Mouse (Mus musculus) cerebellum, adult 11 months (tissue): ENCODE data around the gene Mmp2.
A peak's percentile ranks its signal among the peaks of the same experiment; 100 is the strongest.
"Not testable (repeated sequence)": the region's sequence is repeated elsewhere in the genome, so short reads cannot be mapped to it uniquely, and the experiment has no call there.

Experiments
- DNase-seq: peaks from one replicate; pipeline ENCODE4 v3.0.0; 2022

The Mmp2 gene

DNA sequence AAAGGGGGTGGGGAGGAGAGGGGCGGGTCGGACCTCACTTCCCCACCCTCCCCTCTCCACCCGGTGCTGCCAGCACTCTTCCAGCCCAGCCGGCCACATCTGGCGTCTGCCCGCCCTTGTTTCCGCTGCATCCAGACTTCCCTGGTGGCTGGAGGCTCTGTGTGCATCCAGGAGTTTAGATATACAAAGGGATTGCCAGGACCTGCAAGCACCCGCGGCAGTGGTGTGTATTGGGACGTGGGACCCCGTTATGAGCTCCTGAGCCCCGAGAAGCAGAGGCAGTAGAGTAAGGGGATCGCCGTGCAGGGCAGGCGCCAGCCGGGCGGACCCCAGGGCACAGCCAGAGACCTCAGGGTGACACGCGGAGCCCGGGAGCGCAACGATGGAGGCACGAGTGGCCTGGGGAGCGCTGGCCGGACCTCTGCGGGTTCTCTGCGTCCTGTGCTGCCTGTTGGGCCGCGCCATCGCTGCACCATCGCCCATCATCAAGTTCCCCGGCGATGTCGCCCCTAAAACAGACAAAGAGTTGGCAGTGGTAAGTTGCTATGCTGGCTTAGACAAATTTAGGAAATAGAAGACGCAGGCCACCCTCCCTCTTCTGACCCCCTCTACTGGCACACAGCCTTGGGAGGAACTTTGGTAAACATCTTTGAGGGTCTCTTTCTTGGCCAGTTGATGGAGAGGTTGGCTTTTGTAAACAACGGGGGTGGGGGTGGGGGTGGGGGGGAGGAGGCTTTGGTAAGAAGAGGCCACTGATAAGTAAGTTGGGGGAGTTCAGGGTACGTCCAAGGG lies at the start of gene Mmp2:
Mmp2 (plus strand) TSS at position 49 of the 792 bp plus-strand sequence.
- no peak for DNase-seq

DNA sequence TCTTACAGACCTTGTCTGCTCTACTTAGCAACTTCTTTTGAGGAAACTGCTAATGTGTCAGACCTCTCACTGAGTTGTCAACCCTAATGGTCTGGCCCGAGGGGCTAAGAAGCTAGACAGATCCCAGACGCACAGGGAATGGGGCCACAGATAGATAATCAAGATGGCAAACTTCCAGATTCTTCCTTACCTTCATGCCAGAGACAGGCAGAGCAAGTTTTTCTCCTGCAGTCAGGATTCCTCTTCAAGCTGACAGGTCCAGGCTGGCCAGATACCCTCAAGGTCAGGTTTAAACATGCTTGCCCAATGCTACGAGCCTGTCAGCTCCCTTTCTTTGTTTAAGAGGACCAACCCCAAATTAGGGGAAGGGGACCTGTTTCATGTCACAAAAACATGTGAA lies 46.1 kb upstream of the Mmp2 start:
- no peak for DNase-seq

DNA sequence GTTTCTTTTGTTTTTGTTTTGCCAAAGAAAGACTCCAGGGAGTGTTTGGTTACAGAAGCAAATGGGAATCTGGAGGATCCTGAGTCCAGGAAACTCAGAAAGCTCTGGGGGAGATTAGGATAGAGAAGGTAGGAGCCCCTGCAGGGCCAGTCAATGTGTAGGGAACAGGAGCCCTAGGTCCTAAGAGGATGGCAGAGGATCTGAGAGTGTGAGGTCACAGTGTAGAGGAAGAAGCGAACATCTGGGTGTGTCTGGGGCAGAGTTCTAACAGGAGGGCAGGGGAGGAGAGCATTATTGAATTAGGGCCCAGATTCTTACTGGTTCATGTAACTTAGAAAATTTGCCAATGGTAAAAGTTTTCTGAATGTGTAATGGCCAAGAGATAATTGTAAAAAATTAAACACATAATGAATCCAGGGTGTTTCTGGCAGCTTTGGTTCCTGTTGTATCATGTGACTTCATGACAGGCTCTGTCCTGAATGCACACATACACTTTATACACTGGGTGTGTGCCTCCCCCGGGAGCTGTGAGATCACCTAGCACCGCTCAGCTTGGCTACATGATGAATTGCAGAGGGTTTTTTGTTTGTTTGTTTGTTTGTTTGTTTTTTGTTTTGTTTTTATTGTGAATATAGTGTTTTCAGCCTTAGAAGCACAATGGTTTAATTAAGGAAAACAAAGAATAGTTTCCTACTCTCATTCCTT lies 43.0 kb upstream of the Mmp2 start:
- no peak for DNase-seq

DNA sequence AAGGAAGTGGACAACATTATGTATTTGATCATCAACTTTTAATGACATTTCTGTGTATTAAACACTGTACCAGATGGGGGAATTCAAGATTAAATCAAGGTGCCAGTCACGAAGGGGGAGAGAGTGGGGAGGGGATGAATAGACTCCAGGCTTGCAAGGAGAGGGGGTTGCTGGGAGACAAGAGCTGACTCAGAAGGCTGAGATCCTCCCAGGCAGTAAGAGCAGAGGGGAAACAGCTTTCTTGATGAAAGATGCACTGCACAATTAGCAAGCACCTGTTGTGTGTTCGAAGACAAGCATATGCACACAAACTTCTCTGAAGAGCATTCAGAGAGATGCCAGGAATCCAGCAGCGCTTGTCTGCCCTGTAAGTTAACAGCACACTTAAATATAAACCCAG lies 36.3 kb upstream of the Mmp2 start:
- no peak for DNase-seq

DNA sequence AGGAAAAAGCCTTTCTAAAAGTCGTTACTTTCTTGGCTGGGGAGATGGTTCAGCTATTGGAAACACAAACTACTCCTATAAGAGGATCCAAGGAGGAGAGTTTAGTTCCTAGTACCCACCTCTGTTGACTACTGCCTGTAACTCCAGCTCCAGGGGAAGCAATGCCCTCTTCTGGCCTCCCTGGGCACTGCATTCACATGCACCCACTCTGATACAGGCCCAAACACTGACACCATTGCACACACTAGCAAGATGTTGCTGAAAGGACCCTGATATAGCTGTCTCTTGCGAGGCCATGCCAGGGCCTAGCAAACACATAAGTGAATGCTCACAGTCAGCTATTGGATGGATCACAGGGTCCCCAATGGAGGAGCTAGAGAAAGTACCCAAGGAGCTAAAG lies 35.1 kb upstream of the Mmp2 start:
- not testable (repeated sequence) for DNase-seq

DNA sequence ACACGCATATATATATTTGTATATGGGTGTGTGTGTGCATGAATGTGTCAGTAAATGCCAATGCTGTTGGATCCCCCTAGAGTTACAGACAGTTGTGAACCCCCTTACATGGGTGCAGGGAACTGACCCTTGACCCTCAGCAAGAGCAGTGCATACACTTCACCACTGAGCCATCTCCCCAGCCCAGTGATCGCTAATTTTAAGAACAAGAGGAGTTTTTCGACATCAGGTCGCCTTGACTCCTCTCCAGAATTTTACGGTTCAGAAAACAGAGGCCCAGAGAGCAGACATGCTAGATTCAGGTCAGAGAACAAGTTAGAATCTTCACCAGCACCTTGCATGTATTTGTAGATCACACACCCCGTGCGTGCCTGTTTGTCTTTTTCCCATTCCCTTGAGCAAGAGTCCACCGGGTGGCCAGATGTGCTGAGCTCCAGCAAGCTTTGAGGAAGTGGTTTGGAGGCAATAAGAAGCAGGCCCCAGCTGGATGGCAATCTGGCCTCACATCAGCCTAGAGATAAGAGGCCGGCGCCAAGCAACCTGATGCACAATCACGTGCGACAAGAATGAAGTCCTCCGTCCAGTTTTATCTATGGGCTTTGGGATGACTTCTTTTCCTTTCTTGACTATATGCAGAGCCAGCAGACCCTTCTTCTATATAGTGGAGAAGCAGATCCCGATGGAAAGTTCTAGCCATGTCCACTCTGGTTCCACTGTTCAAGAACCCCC lies 33.1 kb upstream of the Mmp2 start:
- DNase-seq, result no peak

DNA sequence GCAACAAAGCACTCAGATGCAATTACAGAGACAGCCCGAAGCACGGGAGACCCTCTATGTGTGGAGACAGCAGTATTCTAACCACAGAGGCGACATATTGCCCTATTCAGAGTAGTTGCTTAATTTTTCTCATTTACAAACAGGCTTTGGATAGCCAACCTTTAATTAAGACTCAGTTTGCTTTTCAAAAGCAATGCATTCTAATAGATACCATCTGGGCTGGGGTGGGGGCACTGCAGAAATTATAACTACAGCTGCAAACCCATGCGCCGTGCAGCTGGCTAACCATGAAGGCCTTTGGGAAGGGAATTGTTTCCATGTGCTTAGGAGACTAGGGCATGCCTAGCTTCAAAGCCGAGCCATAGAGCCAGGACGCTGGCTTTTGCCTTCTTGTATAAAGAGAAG lies 29.6 kb upstream of the Mmp2 start:
- no peak for DNase-seq

DNA sequence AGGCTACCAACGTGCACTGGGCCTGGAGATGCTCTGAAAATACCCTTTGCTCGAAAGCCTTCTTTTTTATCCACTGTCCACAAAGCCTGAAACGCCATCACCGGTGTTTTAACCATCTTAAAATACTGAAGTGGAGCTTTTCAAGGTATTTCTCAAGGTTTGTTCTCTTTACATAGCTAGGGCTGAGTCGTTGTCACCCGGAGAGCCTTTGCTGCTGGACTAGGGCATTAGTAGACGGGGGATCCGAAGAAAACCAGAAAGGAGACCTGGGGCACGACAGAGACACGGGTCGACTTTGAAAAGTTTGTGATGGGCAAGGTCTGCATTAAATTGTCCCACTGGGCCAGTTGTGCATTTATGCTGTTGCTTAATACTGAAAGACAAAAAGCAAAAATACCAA lies 27.7 kb upstream of the Mmp2 start:
- DNase-seq, result no peak

DNA sequence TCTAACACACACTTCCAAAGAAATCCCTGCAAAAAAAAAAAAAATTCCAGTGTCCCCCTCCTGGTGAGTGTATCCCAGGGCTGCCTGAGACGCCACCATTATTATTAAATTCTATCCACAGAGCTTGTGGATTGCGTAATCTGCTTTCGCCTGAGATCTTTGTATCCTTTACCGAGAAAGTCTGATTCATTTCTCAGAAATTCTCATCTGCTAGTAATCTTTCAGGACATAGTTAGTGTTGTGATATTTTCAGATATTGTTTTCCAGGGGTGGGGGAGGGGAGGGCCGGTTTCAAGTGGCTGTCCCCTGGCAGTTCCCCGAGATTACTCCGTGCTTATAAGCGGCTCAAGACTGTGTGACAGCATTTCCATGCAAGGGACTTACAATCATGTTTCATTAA lies 25.9 kb upstream of the Mmp2 start:
- DNase-seq, result no peak

DNA sequence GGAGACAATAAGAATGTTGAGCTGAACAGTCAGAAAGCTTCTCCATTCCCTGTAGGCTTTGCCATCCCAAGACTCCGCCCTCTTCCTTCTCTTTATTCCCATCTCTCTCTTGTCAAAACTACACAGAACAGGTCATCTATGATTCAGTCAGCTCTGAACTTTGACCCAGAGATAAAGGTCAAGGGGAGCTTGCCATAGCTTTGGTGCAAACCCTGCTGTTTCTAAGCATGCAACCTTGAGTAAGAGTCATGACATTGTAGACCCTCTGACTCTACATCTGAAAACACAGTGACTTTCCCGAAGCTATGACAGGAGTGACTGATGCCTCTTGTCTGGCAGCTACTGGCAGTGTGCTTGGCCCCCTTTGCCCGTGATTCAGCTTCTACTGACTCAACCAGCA lies 24.5 kb upstream of the Mmp2 start:
- DNase-seq, result no peak

DNA sequence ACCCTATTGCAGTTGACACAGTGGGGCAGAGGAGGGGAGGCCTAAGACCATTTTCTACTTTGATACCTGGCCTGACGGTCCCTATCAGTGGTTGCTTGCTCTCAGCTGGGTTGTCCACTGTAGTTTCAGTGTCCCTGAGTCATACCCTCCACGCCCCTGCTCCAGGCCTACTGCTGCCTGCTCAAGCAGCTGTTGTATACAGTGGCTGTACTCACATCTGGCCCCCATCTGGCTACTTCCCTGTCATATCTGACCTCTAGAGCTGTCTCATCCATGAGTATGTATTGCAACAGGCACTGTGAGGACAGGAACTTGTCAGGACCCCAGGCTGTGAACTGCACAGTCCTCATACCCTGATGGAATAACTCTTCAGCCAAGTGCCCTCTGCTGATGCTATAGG lies 14.3 kb upstream of the Mmp2 start:
- no peak for DNase-seq

DNA sequence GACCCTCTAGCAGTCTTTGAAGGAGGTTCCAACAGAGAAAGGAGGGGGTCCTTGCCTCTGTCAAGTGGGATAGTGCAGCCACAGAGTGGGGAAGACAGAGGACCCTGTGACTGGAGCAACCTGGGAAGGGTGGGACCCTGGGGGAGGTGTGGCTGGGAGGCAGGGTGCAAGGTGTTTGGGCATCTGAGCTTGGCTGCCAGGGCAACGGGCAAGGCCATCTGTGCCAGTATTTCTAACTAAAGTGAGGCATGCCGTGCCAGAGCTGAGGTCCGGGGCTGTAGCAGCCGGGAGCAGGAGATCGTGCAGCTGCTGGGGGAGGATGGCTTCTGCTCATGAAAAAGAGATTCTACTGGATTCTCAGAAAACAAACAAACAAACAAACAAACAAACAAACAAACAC lies 11.4 kb upstream of the Mmp2 start:
- no peak for DNase-seq

DNA sequence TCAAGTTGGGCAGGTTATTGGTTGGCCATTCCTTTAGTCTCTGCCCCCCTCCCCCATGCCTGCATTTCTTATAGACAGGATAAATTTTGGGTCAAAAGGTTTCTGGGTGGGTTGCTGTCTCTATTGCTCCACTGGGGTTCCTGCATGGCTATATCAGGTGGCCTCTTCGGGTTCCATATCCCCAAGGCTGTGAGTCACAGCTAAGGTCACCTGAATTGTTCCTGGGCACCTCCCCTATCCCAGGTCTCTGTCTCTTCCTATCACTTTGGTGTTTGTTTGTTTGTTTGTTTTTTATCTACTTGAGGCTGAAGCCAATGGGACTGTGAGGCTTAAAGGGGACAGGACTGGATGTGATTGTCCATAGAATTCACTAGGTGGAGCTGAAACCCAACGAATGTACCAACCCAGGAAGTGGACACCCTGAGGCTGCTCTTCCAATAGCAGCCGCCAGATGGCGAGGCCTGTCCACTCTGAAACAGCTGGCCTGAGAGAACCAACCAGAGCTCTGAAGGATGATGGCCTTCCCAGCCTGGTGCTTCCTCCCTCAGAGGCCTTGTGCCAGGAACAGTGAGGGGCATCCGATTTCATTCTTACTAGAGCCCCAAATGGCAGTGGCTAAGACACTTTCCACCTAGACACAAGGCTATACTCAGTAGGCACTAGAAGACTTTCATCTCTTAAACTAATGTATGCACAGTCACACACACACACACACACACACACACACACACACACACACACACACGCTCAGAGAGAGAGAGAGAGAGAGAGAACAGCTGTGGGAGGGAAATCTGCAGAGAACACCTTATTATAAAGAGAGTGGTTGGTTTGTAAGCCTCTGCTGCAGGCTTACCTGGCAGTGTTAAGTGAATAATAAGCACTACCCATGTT lies 8.9 kb upstream of the Mmp2 start:
- peak; percentile 38 for DNase-seq

DNA sequence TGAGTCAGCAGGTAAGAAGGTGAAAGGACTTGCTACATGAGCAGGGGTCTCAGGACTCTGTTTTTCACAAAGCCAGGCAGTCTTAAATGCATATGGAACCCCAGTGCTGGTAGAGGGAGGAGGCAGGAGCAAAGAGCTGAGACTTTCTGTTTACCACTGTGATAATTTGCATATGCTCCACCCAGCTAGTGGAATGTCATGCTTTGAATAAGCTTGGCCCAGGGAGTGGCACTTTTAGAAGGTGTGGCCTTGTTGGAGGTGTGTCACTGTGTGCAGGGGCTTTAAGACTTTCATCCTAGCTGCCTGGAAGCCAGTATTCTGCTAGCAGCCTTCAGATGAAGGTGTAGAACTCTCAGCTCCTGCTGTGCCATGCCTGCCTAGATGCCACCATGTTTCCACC lies 5.9 kb upstream of the Mmp2 start:
- DNase-seq, result no peak

DNA sequence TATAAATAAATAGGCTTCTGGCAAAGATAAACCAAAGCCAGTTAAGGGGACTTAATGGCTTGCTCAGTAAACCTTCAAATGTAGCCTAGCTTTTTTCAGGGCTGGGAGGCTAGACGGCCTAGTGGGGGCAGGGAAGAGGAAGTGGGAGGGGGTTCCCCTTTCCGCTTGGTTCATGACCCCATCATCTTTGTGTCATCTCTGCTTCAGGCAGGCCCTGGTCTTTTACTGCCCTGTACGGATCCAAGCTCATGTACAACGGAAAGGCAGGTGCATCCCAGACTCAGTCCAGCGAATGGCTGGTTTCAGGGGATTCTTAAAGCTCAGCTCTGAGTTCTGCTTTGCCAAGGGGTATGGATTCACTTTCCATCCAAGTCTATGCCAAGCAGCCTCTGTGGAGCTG lies 4.7 kb upstream of the Mmp2 start:
- DNase-seq, result no peak

DNA sequence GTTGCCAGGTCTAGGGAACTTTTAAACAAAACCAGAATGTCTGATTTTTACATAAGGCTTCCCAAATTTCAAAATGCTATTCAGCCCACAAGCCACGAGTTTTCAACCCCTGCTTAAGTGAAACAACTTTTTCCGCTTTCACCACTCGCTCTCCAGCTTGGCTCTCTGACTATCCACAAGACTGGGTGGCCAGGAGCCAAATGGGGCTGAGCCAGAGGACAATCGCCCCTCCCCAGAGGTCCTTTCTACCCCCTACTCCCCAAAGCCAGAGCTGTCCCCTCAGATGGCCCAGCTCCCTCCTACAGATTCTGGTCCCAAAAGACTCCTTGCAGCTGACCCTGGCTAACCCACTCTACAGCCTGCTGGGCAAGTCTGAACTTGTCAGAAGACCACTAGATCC lies 1.1 kb upstream of the Mmp2 start:
- DNase-seq, result peak; percentile 4

DNA sequence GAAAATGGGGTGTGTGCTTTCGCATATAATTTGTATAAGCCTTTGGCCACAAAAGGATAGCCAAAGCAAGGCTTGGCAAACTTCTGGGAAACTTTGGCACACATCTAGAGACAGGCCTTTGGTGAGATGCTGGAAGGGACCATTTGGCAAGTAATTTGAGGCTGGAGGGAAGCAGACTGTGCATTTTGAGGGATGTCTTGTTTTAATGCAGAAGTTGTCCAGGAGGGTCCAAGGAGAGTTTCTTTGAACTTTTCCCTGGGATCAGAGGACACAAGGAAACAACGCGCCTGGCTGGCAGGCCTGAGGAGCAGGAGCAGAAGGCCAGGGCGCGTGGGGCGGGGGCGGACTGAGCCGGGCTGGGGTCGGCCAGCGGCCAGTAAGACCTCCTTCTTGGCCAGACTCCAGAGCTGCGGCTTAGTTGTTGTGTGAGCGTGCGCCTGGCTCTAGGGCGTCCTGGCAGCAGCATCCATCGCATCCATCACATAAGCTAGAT lies 1.2 kb downstream of the Mmp2 start:
- DNase-seq, result no peak

DNA sequence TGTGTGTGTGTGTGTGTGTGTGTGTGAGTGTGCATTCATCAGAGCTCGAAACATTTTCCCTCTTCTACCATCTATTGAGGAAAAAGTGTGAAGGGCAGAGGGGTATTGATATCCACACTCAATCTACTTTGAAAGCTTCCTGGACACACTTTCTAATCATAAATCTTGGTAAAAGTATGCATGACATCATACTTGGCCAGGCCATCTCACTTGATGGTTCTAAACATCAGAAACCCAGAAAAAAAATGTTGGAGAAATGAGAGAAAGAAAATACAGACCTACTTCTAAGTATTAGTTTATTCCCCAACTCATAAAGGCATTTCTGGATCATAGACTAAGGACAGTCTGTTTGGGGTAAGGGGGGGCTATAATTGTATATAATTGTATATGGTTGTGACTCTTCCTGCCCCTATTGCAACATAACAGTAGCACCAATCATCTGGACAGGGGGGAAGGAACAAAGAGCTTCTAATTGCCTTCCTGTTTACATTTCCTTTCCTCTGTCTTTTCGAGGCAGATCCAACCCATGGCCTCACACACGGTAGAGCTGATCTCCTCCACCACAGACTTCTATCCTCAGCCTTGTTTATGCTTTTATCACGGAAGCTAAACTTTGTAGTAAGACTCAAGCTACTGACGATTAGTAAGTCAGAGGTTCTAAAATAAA lies 7.1 kb downstream of the Mmp2 start:
- no peak for DNase-seq

DNA sequence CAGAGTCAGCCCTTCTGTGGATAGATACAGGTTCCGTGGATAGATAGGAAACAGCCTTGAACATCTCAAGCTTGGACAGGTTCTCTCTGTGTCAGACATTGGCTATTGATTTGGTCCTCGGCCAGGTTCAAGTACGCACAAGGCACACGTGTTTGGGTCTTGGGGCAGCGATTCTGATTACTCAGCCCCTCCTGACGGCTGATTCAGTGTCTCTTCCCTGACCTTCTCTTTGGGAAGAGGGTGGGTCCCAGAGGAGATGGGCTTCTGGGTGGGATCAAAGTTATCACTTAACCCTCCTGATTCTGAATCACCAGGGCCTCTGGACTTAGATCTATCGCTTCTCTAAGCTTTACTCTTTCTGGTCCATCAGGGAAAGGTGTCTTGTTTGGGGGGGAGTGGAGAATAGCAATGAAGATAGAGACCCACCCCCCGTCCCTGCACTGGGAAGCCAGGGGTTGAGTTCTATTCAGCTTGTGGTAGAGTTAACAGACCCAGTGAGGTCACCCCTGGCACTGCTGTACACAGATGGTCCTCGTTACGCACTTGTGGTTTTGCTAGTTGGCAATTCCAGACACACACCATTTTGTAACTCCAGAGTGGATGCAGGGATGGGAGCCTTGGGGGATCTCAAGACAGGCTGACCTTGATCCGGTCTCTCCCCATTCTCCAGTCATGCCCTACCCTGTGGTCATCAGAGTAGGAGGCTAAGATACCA lies 7.9 kb downstream of the Mmp2 start:
- DNase-seq, result no peak

DNA sequence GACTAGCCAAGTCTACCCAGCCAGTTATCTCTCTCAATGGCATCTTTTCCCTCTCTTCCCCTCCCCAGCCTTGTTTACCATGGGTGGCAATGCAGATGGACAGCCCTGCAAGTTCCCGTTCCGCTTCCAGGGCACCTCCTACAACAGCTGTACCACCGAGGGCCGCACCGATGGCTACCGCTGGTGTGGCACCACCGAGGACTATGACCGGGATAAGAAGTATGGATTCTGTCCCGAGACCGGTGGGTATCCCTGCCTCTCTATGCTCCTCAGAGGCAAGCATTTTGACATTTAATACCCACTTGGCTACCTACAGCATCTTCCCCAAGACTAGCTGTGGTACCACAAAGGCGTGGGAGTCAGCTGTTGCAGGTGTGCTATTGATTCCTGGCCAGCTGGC lies 8.8 kb downstream of the Mmp2 start:
- DNase-seq, result no peak

DNA sequence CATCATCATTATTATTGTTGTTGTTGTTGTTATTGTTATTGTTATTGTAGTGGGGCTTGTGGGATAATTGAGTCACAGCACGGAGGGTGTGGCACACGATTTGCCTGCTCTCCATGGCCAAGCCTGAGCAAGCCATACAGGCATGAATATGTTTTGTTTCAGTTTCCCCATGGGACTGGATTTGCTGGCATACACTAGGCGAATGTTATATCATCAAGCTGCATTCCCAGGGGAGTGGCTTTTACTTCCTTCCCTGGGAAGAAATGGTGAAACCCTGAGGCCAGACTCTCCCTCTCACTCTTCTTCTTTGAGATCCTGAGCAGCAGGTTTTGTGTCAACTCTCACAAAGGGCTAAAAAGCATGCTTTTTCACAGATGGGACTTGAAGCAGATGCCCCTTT lies 11.5 kb downstream of the Mmp2 start:
- DNase-seq, result no peak

DNA sequence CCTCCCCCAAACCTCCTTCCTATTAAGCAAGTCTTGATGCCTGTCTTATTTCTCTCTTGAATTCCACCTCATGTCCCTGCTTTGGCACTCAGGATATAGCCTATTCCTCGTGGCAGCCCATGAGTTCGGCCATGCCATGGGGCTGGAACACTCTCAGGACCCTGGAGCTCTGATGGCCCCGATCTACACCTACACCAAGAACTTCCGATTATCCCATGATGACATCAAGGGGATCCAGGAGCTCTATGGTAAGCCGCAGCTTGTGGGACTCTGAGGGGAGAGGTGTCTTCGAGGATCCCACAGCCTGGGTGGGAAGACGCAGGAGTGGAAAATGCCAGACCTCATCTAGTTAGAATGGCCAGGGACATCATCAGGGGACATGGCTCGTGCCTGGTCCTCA lies 12.1 kb downstream of the Mmp2 start:
- DNase-seq, result no peak
